Mouse (Mus musculus): Measurements from ENCODE around the gene Cyren. TPM values are rescaled to one million over a fixed set of nuclear protein-coding genes. Genes with fewer than 3 reads are reported as not detected.

Gene Cyren
- total RNA-seq, 2 experiments from 2014 or later: 7.9 TPM

- no peak for DNase-seq (ENCODE audit: low spot score in 2 of 2)
Measured at GRCm38 (mm10) chr6:34867995-34868350, 9.9 kb downstream of the Cyren start.

GRCm38 (mm10) chr6:34867301-34867994 is 10.4 kb downstream of the Cyren start:
- DNase-seq (ENCODE audit: low spot score in 2 of 2): no peak

- DNase-seq (ENCODE audit: low spot score in 2 of 2): no peak
Measured at GRCm38 (mm10) chr6:34866786-34867185, 11.1 kb downstream of the Cyren start.

- no peak for DNase-seq (ENCODE audit: low spot score in 2 of 2)
Measured at GRCm38 (mm10) chr6:34865711-34866593, 11.9 kb downstream of the Cyren start.

- DNase-seq (ENCODE audit: low spot score in 2 of 2): no peak
Measured at GRCm38 (mm10) chr6:34865213-34865612, 12.6 kb downstream of the Cyren start.

GRCm38 (mm10) chr6:34863786-34864514 is 13.9 kb downstream of the Cyren start:
- DNase-seq (ENCODE audit: low spot score in 2 of 2): no peak

- no peak for DNase-seq (ENCODE audit: low spot score in 2 of 2)
Measured at GRCm38 (mm10) chr6:34862791-34863403, 15.0 kb downstream of the Cyren start, which contains the start of gene Tmem140. Gene Tmem140, plus strand, starts transcription at chr6:34863146.

- no peak for DNase-seq (ENCODE audit: low spot score in 2 of 2)
Measured at GRCm38 (mm10) chr6:34862381-34862780, 15.5 kb downstream of the Cyren start.

GRCm38 (mm10) chr6:34861546-34862053 is 16.3 kb downstream of the Cyren start:
- no peak for DNase-seq (ENCODE audit: low spot score in 2 of 2)

- DNase-seq (ENCODE audit: low spot score in 2 of 2): no peak
Measured at GRCm38 (mm10) chr6:34832352-34832751, 45.5 kb downstream of the Cyren start.

GRCm38 (mm10) chr6:34824406-34824805 is 53.5 kb downstream of the Cyren start:
- DNase-seq (ENCODE audit: low spot score in 2 of 2): no peak

Other genes starting within 250 kb of the Cyren start
- gene Agbl3, start 97.6 kb downstream of the Cyren start, total RNA-seq (2021): 1 to 10 TPM; 7.4 to 8.5 TPM
- 1 to 10 TPM; 8.6 to 9.7 TPM for gene Tmem140, start 14.9 kb downstream of the Cyren start, total RNA-seq (2021)
- gene Wdr91, start 32.8 kb upstream of the Cyren start, total RNA-seq (2021): 10 to 100 TPM; 17.5 to 18.7 TPM
- gene Stra8, start 42.1 kb upstream of the Cyren start, total RNA-seq (2021): not detected
- under 1 TPM; 0.16 to 0.42 TPM for gene Slc23a4, start 110.3 kb upstream of the Cyren start, total RNA-seq (2021)

All from gastrocnemius, postnatal 4 days (tissue).